ENCODE assay signal across 9 mouse cellular contexts in the genomic region with DNA sequence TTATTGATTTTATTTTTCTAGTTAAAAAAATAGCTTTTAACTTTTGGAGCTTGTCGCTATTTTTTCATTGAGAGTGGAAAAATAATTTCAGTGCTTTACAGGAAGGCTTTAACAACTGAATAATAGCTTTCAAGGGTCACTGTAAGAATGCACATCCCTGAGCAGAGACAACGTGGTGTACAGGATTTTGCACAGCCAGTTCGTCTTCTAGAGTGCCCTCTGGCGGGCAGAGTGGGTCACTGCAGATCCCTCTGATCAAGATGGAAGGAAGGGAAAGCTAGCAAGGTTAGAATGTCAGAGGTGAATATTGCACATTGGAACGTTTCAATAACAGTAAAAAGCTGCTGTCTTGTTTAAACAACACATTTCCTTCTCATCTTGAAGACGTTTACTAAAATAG. TPM values are rescaled to one million over a fixed set of nuclear protein-coding genes. Genes with fewer than 3 reads are reported as not detected.
DNase-seq lines count a peak whose midpoint lies in the region; ATAC-seq lines count a peak whose summit lies in the region.
"Had no signal": no experiment of that assay in that cellular context is flagged by ENCODE, and none has a peak within 500 bp of the region (broad histone marks: within the 10 kb centered on the region; RNA-seq: fewer than 3 reads in every experiment).

No protein-coding gene starts in this region.

- ATAC-seq in forebrain, embryonic 14.5 days: peak; percentile 76
- peak; percentile 68; the same call in 1 of the 2 replicates for ATAC-seq in hindbrain, embryonic 13.5 days (ENCODE audit: low FRiP score)
- ATAC-seq in megakaryocyte-erythroid progenitor cell, adult 5-6 weeks (replicated peaks; ENCODE audit: low FRiP score, low TSS enrichment, poor library complexity, severe bottlenecking): peak; percentile 85

- H3K27me3 ChIP-seq in forebrain, embryonic 14.5 days (replicated peaks; ENCODE audit: control insufficient read depth, insufficient read depth, low read length): no peaks in the 10 kb centered on the region
- no peaks in the 10 kb centered on the region for H3K27me3 ChIP-seq in hindbrain, embryonic 13.5 days
- H3K27me3 ChIP-seq: lung, embryonic 15.5 days had no signal

- DNase-seq in MN1 (ENCODE audit: low spot score): peak; percentile 59
- DNase-seq in c-Kit-positive CD71-positive TER-119-negative erythroid progenitor cells, embryonic 14.5 days (ENCODE audit: low read depth): peak; percentile 31
- DNase-seq in forebrain, embryonic 14.5 days (ENCODE audit: low spot score): peak; percentile 74
- DNase-seq in layer of hippocampus, adult 9-10 months (ENCODE audit: low spot score): peak; percentile 61
- peak; percentile 65 for DNase-seq in right cerebral cortex, postnatal 25 days
- peak; percentile 47 to 79 for DNase-seq in urinary bladder, postnatal 4 days (ENCODE audit: low spot score in 2 of 2)

- no peak overlapping the region for H3K4me3 ChIP-seq in forebrain, embryonic 14.5 days (ENCODE audit: low read depth, low read length)
- no peak overlapping the region for H3K4me3 ChIP-seq in hindbrain, embryonic 13.5 days
- H3K4me3 ChIP-seq: lung, embryonic 15.5 days had no signal

- H3K9ac ChIP-seq in forebrain, embryonic 14.5 days (ENCODE audit: low read length): no peak overlapping the region
- no peak overlapping the region for H3K9ac ChIP-seq in hindbrain, embryonic 13.5 days
- H3K9ac ChIP-seq: lung, embryonic 15.5 days had no signal

- no peaks in the 10 kb centered on the region for H3K36me3 ChIP-seq in forebrain, embryonic 14.5 days (ENCODE audit: control insufficient read depth, insufficient read depth, low read length)
- no peaks in the 10 kb centered on the region for H3K36me3 ChIP-seq in hindbrain, embryonic 13.5 days
- H3K36me3 ChIP-seq: lung, embryonic 15.5 days had no signal

- H3K27ac ChIP-seq in forebrain, embryonic 14.5 days (ENCODE audit: low read depth, low read length): no peak overlapping the region
- no peak overlapping the region for H3K27ac ChIP-seq in hindbrain, embryonic 13.5 days
- H3K27ac ChIP-seq: lung, embryonic 15.5 days had no signal

- 4% methylated on average over 6 of the region's 6 CpGs for WGBS in forebrain, embryonic 14.5 days
- WGBS in hindbrain, embryonic 13.5 days: 5% methylated on average over 6 of the region's 6 CpGs

- no peaks in the 10 kb centered on the region for H3K9me3 ChIP-seq in forebrain, embryonic 14.5 days (replicated peaks; ENCODE audit: control insufficient read depth, low read length)
- H3K9me3 ChIP-seq in hindbrain, embryonic 13.5 days: no peaks in the 10 kb centered on the region
- H3K9me3 ChIP-seq: lung, embryonic 15.5 days had no signal

- H3K4me2 ChIP-seq in forebrain, embryonic 14.5 days (ENCODE audit: low read length): no peak overlapping the region
- H3K4me2 ChIP-seq in hindbrain, embryonic 13.5 days: no peak overlapping the region
- H3K4me2 ChIP-seq: lung, embryonic 15.5 days had no signal

- H3K4me1 ChIP-seq in forebrain, embryonic 14.5 days (ENCODE audit: control insufficient read depth, insufficient read depth, low read length): no peaks in the 10 kb centered on the region
- no peaks in the 10 kb centered on the region for H3K4me1 ChIP-seq in hindbrain, embryonic 13.5 days (replicated peaks)
- H3K4me1 ChIP-seq: lung, embryonic 15.5 days had no signal

RNA-seq across cellular contexts. Expression of a gene that starts 10.2 kb away (rescaled TPM):
- polyA plus RNA-seq in forebrain, embryonic 14.5 days (2014; fragmentation: Nextera tagmentation; extraction: Ambion mirVana): 0.23 TPM in 1 of 2 replicates, not detected in the other
- 0.56 and 2.2 TPM in 2 replicates for polyA plus RNA-seq in hindbrain, embryonic 13.5 days (2015; fragmentation: Nextera tagmentation; extraction: Ambion mirVana)
- total RNA-seq in megakaryocyte-erythroid progenitor cell, adult 5-6 weeks (2014; fragmentation: Nextera tagmentation): 1.4 TPM in 1 of 2 replicates, not detected in the other
- 0.42 TPM in 1 of 2 replicates, not detected in the other for total RNA-seq in megakaryocyte-erythroid progenitor cell, adult 5-6 weeks (2017)

RNA-seq across cellular contexts. Expression of a gene that starts 18.0 kb away (rescaled TPM):
- polyA plus RNA-seq in forebrain, embryonic 14.5 days (2014; fragmentation: Nextera tagmentation; extraction: Ambion mirVana): not detected in 2 replicates
- not detected in 2 replicates for polyA plus RNA-seq in hindbrain, embryonic 13.5 days (2015; fragmentation: Nextera tagmentation; extraction: Ambion mirVana)
- not detected in 2 replicates for total RNA-seq in megakaryocyte-erythroid progenitor cell, adult 5-6 weeks (2014; fragmentation: Nextera tagmentation)
- not detected in 2 replicates for total RNA-seq in megakaryocyte-erythroid progenitor cell, adult 5-6 weeks (2017)

RNA-seq across cellular contexts. Expression of a gene that starts 40.0 kb away (rescaled TPM):
- not detected in 2 replicates for polyA plus RNA-seq in forebrain, embryonic 14.5 days (2014; fragmentation: Nextera tagmentation; extraction: Ambion mirVana)
- polyA plus RNA-seq in hindbrain, embryonic 13.5 days (2015; fragmentation: Nextera tagmentation; extraction: Ambion mirVana): 0.08 and 0.83 TPM in 2 replicates
- not detected in 2 replicates for total RNA-seq in megakaryocyte-erythroid progenitor cell, adult 5-6 weeks (2014; fragmentation: Nextera tagmentation)
- total RNA-seq in megakaryocyte-erythroid progenitor cell, adult 5-6 weeks (2017): not detected in 2 replicates
